Mouse (Mus musculus): ENCODE results near the gene Skint2. TPM values are rescaled to one million over a fixed set of nuclear protein-coding genes. Genes with fewer than 3 reads are reported as not detected.

Gene Skint2
- total RNA-seq (2023): not detected

GRCm38 (mm10) chr4:112556894-112557293, at the start of gene Skint2:
TSS of gene Skint2 (plus strand) at chr4:112557194.

Other genes with a start within 250 kb of the Skint2 start
- not detected for gene Skint9, start 123.2 kb upstream of the Skint2 start, total RNA-seq (2023)
- gene Skint10, start 217.7 kb downstream of the Skint2 start, total RNA-seq (2023): not detected